Mouse (Mus musculus) hindbrain, embryonic 12.5 days (tissue): ENCODE results near the gene Trit1. TPM values are rescaled to one million over a fixed set of nuclear protein-coding genes. Genes with fewer than 3 reads are reported as not detected.
"Not testable (repeated sequence)": the region's sequence is repeated elsewhere in the genome, so short reads cannot be mapped to it uniquely, and the experiment has no call there.

Experiments
- ATAC-seq: fragments of 200-750 bp; cut with Nextera tagmentation; 2 replicates; pipeline ENCODE4 v1.8.0; 2017; ENCODE audit warnings: moderate TSS enrichment; ENCODE audit not compliant: low FRiP score
- H3K27ac ChIP-seq: fragments of 300-500 bp; sonication (generic); 2 replicates; pipeline ENCODE4 v1.5.1; 2016; ENCODE audit warnings: mild to moderate bottlenecking
- H3K27me3 ChIP-seq: fragments of 300-500 bp; sonication (generic); 2 replicates; pipeline ENCODE4 v1.6.1; 2016; ENCODE audit warnings: mild to moderate bottlenecking
- H3K36me3 ChIP-seq: fragments of 300-500 bp; sonication (generic); 2 replicates; pipeline ENCODE4 v1.6.1; 2016; ENCODE audit warnings: mild to moderate bottlenecking
- H3K4me1 ChIP-seq: fragments of 300-500 bp; sonication (generic); 2 replicates; pipeline ENCODE4 v1.6.1; 2016
- H3K4me2 ChIP-seq: fragments of 300-500 bp; sonication (generic); replicated peaks from 2 replicates; pipeline ENCODE4 v1.6.1; 2016; ENCODE audit warnings: mild to moderate bottlenecking
- H3K4me3 ChIP-seq: fragments of 300-500 bp; sonication (generic); 2 replicates; pipeline ENCODE4 v1.5.1; 2016; ENCODE audit warnings: mild to moderate bottlenecking
- H3K9ac ChIP-seq: fragments of 300-500 bp; sonication (generic); 2 replicates; pipeline ENCODE4 v1.6.1; 2016; ENCODE audit warnings: mild to moderate bottlenecking, moderate library complexity
- H3K9me3 ChIP-seq: fragments of 300-500 bp; sonication (generic); replicated peaks from 2 replicates; pipeline ENCODE4 v1.6.1; 2016; ENCODE audit warnings: mild to moderate bottlenecking
- WGBS: fragments of 180-500 bp; shearing (Covaris S2); methylation state at CpG from one replicate; pipeline ENCODE4 v1.1.7; 2016; 5-methylcytosine and 5-hydroxymethylcytosine counted together
- polyA plus RNA-seq: library from polyadenylated mRNA; unstranded; fragments of >200 nt; fragmentation: Nextera tagmentation; extraction: Ambion mirVana; gene quantifications from 2 replicates; pipeline ENCODE4 v1.2.1, GENCODE M21; 2016

Gene Trit1
- polyA plus RNA-seq, 1 experiment from 2014 or later: 23.3 TPM

GRCm38 (mm10) chr4:123000130-123000529 is 16.3 kb upstream of the Trit1 start:
- Histone ChIP-seq H3K4me3 (peak overlapping the region; percentile 80), H3K9me3 (no peaks in the 10 kb centered on the region), H3K4me1 (peaks cover 53% of the 10 kb centered on the region), H3K4me2 (peak overlapping the region; percentile 82), H3K9ac (peak overlapping the region; percentile 52), H3K27me3 (no peaks in the 10 kb centered on the region), H3K36me3 (peaks cover 23% of the 10 kb centered on the region), H3K27ac (peak overlapping the region; percentile 93)
- ATAC-seq: no peak
- 33% methylated on average over 14 of the region's 14 CpGs for WGBS

GRCm38 (mm10) chr4:123000617-123001342 is 15.6 kb upstream of the Trit1 start:
- 25% methylated on average over 17 of the region's 17 CpGs for WGBS
- H3K4me1 ChIP-seq: peaks cover 52% of the 10 kb centered on the region
- peak overlapping the region; percentile 80; the same call in 1 of the 2 replicates for H3K4me3 ChIP-seq
- H3K9ac ChIP-seq: peak overlapping the region; percentile 43
- H3K9me3 ChIP-seq: no peaks in the 10 kb centered on the region
- H3K27me3 ChIP-seq: no peaks in the 10 kb centered on the region
- no peak for ATAC-seq
- H3K36me3 ChIP-seq: peaks cover 23% of the 10 kb centered on the region
- peak overlapping the region; percentile 93 for H3K27ac ChIP-seq
- H3K4me2 ChIP-seq: peak overlapping the region; percentile 82

GRCm38 (mm10) chr4:123005054-123005966 is 11.1 kb upstream of the Trit1 start:
- no peaks in the 10 kb centered on the region for H3K27me3 ChIP-seq
- no peak for ATAC-seq
- no peaks in the 10 kb centered on the region for H3K9me3 ChIP-seq
- no peak overlapping the region for H3K4me2 ChIP-seq
- peaks cover 31% of the 10 kb centered on the region for H3K4me1 ChIP-seq
- peaks cover 23% of the 10 kb centered on the region for H3K36me3 ChIP-seq
- 49% methylated on average over 15 of the region's 15 CpGs for WGBS
- H3K9ac ChIP-seq: no peak overlapping the region
- H3K4me3 ChIP-seq: no peak overlapping the region
- H3K27ac ChIP-seq: no peak overlapping the region

GRCm38 (mm10) chr4:123012501-123012900 is 3.9 kb upstream of the Trit1 start:
- not testable (repeated sequence) for H3K9me3 ChIP-seq, H3K36me3 ChIP-seq, ATAC-seq, H3K4me3 ChIP-seq, H3K27me3 ChIP-seq
- H3K4me2 ChIP-seq: 0 out of 2 replicates have a peak overlapping the region, but pooled peaks have one; percentile 39
- H3K4me1 ChIP-seq: peaks cover 39% of the 10 kb centered on the region
- H3K9ac ChIP-seq: 0 out of 2 replicates have a peak overlapping the region, but pooled peaks have one; percentile 0
- 78% methylated on average over 4 of the region's 4 CpGs for WGBS
- peak overlapping the region; percentile 98 for H3K27ac ChIP-seq

- Histone ChIP-seq H3K4me1 (peaks cover 49% of the 10 kb centered on the region), H3K36me3 (no peaks in the 10 kb centered on the region), H3K27ac (peak overlapping the region; percentile 98), H3K4me3 (no peak overlapping the region), H3K27me3 (no peaks in the 10 kb centered on the region), H3K4me2 (peak overlapping the region; percentile 39), H3K9ac (peak overlapping the region; percentile 0; the same call in 1 of the 2 replicates), H3K9me3 (no peaks in the 10 kb centered on the region)
- peak; percentile 26; the same call in 1 of the 2 replicates for ATAC-seq
- 16% methylated on average over 5 of the region's 5 CpGs for whole genome bisulfite sequencing
Measured at GRCm38 (mm10) chr4:123013346-123013945, 3.0 kb upstream of the Trit1 start.

- H3K4me2 ChIP-seq: peak overlapping the region; percentile 39
- H3K4me1 ChIP-seq: peaks cover 54% of the 10 kb centered on the region
- no peak overlapping the region for H3K4me3 ChIP-seq
- H3K27ac ChIP-seq: peak overlapping the region; percentile 98
- no peaks in the 10 kb centered on the region for H3K27me3 ChIP-seq
- 22% methylated on average over 3 of the region's 3 CpGs for WGBS
- H3K36me3 ChIP-seq: no peaks in the 10 kb centered on the region
- no peaks in the 10 kb centered on the region for H3K9me3 ChIP-seq
- no peak overlapping the region for H3K9ac ChIP-seq
- peak; percentile 84 for ATAC-seq
Measured at GRCm38 (mm10) chr4:123013949-123014406, 2.4 kb upstream of the Trit1 start.

- Histone ChIP-seq H3K9ac (no peak overlapping the region), H3K27ac (peak overlapping the region; percentile 98), H3K4me2 (peak overlapping the region; percentile 39), H3K4me3 (no peak overlapping the region), H3K4me1 (peaks cover 57% of the 10 kb centered on the region), H3K9me3 (no peaks in the 10 kb centered on the region), H3K27me3 (no peaks in the 10 kb centered on the region), H3K36me3 (peaks cover 2% of the 10 kb centered on the region; the same call in 1 of the 2 replicates)
- WGBS: 25% methylated on average over 7 of the region's 7 CpGs
- peak; percentile 11 for ATAC-seq
Measured at GRCm38 (mm10) chr4:123014501-123015282, 1.7 kb upstream of the Trit1 start.

- Histone ChIP-seq H3K27ac (no peak overlapping the region), H3K36me3 (peaks cover 28% of the 10 kb centered on the region), H3K4me3 (no peak overlapping the region), H3K4me2 (no peak overlapping the region), H3K4me1 (peaks cover 37% of the 10 kb centered on the region), H3K9me3 (no peaks in the 10 kb centered on the region), H3K27me3 (no peaks in the 10 kb centered on the region), H3K9ac (no peak overlapping the region)
- ATAC-seq: no peak
- 96% methylated on average over 3 of the region's 3 CpGs for WGBS
Measured at GRCm38 (mm10) chr4:123021591-123021990, 5.2 kb downstream of the Trit1 start.

GRCm38 (mm10) chr4:123022896-123023295 is 6.5 kb downstream of the Trit1 start:
- H3K4me3 ChIP-seq: no peak overlapping the region
- no peak overlapping the region for H3K9ac ChIP-seq
- WGBS: 100% methylated on average over 1 of the region's 1 CpGs
- no peak overlapping the region for H3K4me2 ChIP-seq
- H3K9me3 ChIP-seq: no peaks in the 10 kb centered on the region
- peaks cover 40% of the 10 kb centered on the region for H3K36me3 ChIP-seq
- H3K27me3 ChIP-seq: no peaks in the 10 kb centered on the region
- peaks cover 28% of the 10 kb centered on the region for H3K4me1 ChIP-seq
- no peak for ATAC-seq
- no peak overlapping the region for H3K27ac ChIP-seq

- H3K9ac ChIP-seq: no peak overlapping the region
- H3K9me3 ChIP-seq: no peaks in the 10 kb centered on the region
- peak overlapping the region; percentile 40; the same call in 1 of the 2 replicates for H3K27ac ChIP-seq
- no peak overlapping the region for H3K4me2 ChIP-seq
- H3K36me3 ChIP-seq: peaks cover 47% of the 10 kb centered on the region
- 88% methylated on average over 2 of the region's 2 CpGs for WGBS
- no peak for ATAC-seq
- no peak overlapping the region for H3K4me3 ChIP-seq
- H3K27me3 ChIP-seq: no peaks in the 10 kb centered on the region
- H3K4me1 ChIP-seq: peaks cover 17% of the 10 kb centered on the region
Measured at GRCm38 (mm10) chr4:123025418-123025817, 9.0 kb downstream of the Trit1 start.

GRCm38 (mm10) chr4:123026161-123026560 is 9.8 kb downstream of the Trit1 start:
- Histone ChIP-seq H3K4me3 (no peak overlapping the region), H3K27ac (no peak overlapping the region), H3K36me3 (peaks cover 47% of the 10 kb centered on the region), H3K9me3 (no peaks in the 10 kb centered on the region), H3K4me1 (peaks cover 17% of the 10 kb centered on the region), H3K4me2 (no peak overlapping the region), H3K9ac (no peak overlapping the region; the same call in 1 of the 2 replicates), H3K27me3 (no peaks in the 10 kb centered on the region)
- WGBS: 98% methylated on average over 13 of the region's 13 CpGs
- ATAC-seq: no peak
